Mouse (Mus musculus): ENCODE results near the gene Adgrg5.

The Adgrg5 gene

GRCm38 (mm10) chr8:94923405-94923804, at the start of gene Adgrg5:
TSS of gene Adgrg5 (plus strand) at chr8:94923694.
- DNase-seq: no peak

GRCm38 (mm10) chr8:94874358-94874757, 49.1 kb upstream of the Adgrg5 start:
- peak; percentile 56 for DNase-seq

GRCm38 (mm10) chr8:94875096-94875870, 48.2 kb upstream of the Adgrg5 start:
- DNase-seq: no peak

- DNase-seq: no peak
Observed at GRCm38 (mm10) chr8:94875871-94876150, 47.7 kb upstream of the Adgrg5 start.

GRCm38 (mm10) chr8:94876197-94876730, 47.2 kb upstream of the Adgrg5 start, which contains the start of gene Dok4:
TSS of gene Dok4 (minus strand) at chr8:94876330.
- peak; percentile 63 for DNase-seq

- DNase-seq: no peak
Observed at GRCm38 (mm10) chr8:94876820-94877219, 46.7 kb upstream of the Adgrg5 start.

- no peak for DNase-seq
Observed at GRCm38 (mm10) chr8:94880742-94881141, 42.8 kb upstream of the Adgrg5 start.

- no peak for DNase-seq
Observed at GRCm38 (mm10) chr8:94888383-94889036, 35.0 kb upstream of the Adgrg5 start.

- no peak for DNase-seq
Observed at GRCm38 (mm10) chr8:94892917-94893316, 30.6 kb upstream of the Adgrg5 start.

- DNase-seq: no peak
Observed at GRCm38 (mm10) chr8:94899262-94899661, 24.2 kb upstream of the Adgrg5 start.

GRCm38 (mm10) chr8:94900617-94901016, 22.9 kb upstream of the Adgrg5 start:
- DNase-seq: no peak

GRCm38 (mm10) chr8:94901031-94901430, 22.5 kb upstream of the Adgrg5 start:
- DNase-seq: no peak

- no peak for DNase-seq
Observed at GRCm38 (mm10) chr8:94903709-94904108, 19.8 kb upstream of the Adgrg5 start.

- DNase-seq: no peak
Observed at GRCm38 (mm10) chr8:94904450-94905175, 18.9 kb upstream of the Adgrg5 start.

GRCm38 (mm10) chr8:94907591-94908300, 15.7 kb upstream of the Adgrg5 start:
- no peak for DNase-seq

- peak; percentile 65 for DNase-seq
Observed at GRCm38 (mm10) chr8:94908847-94909246, 14.6 kb upstream of the Adgrg5 start.

- DNase-seq: peak; percentile 15
Observed at GRCm38 (mm10) chr8:94913061-94913660, 10.3 kb upstream of the Adgrg5 start.

- DNase-seq: no peak
Observed at GRCm38 (mm10) chr8:94914256-94914655, 9.2 kb upstream of the Adgrg5 start.

- DNase-seq: no peak
Observed at GRCm38 (mm10) chr8:94914701-94915101, 8.8 kb upstream of the Adgrg5 start.

- DNase-seq: no peak
Observed at GRCm38 (mm10) chr8:94916311-94916959, 7.1 kb upstream of the Adgrg5 start.

GRCm38 (mm10) chr8:94916960-94917324, 6.6 kb upstream of the Adgrg5 start:
- DNase-seq: no peak

GRCm38 (mm10) chr8:94917352-94917751, 6.1 kb upstream of the Adgrg5 start:
- peak; percentile 19 for DNase-seq
